In the genomic region with DNA sequence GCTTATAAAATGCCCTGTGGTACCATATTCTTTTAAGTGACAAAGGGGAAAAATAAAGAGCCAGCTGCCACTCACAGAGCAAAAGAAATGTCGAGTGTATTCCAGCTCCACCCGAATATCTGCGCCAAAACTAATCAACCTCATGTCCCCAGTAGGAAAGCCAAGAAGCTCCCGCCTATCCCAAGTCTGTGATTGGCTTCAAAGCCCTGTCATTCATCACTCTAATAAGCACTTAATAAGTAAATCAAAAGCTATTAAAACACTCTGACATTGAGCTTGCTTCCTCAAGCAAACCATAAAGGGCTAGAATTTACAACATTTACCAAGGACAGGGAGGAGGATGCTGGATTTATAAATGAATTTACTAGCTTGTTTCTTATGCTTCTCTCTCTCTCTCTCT, we compare ENCODE assay signal across 10 mouse cellular contexts.
DNase-seq lines count a peak whose midpoint lies in the region; ATAC-seq and TF ChIP-seq lines count a peak whose summit lies in the region.
"Had no signal": no experiment of that assay in that cellular context is flagged by ENCODE, and none has a peak within 500 bp of the region (broad histone marks: within the 10 kb centered on the region; RNA-seq: fewer than 3 reads in every experiment).

No protein-coding gene starts in this region.

- no peak overlapping the region for H3K27ac ChIP-seq in forebrain, postnatal 0 days (ENCODE audit: low read depth, low read length)
- 0 out of 2 replicates have a peak overlapping the region, but pooled peaks have one; percentile 14 for H3K27ac ChIP-seq in midbrain, embryonic 14.5 days (replicated peaks; ENCODE audit: low read depth, low read length)
- H3K27ac ChIP-seq: intestine, embryonic 15.5 days had no signal

- WGBS in forebrain, postnatal 0 days = 4% methylated on average over 4 of the region's 4 CpGs
- 3% methylated on average over 4 of the region's 4 CpGs for WGBS in midbrain, embryonic 14.5 days

- no peak for TF ChIP-seq CTCF in forebrain, postnatal 0 days (IDR thresholded peaks at IDR 0.05; ENCODE audit: low read depth)

- 0 out of 2 replicates have a peak overlapping the region, but pooled peaks have one; percentile 24 for H3K4me3 ChIP-seq in forebrain, postnatal 0 days (ENCODE audit: low read depth, low read length)
- 0 out of 2 replicates have a peak overlapping the region, but pooled peaks have one; percentile 1 for H3K4me3 ChIP-seq in midbrain, embryonic 14.5 days (replicated peaks; ENCODE audit: low read depth, low read length)
- H3K4me3 ChIP-seq: intestine, embryonic 15.5 days had no signal

- H3K27me3 ChIP-seq in forebrain, postnatal 0 days (ENCODE audit: insufficient read depth, low read length) = no peaks in the 10 kb centered on the region
- no peaks in the 10 kb centered on the region for H3K27me3 ChIP-seq in midbrain, embryonic 14.5 days (ENCODE audit: control insufficient read depth, insufficient read depth, low read length)
- H3K27me3 ChIP-seq: intestine, embryonic 15.5 days had no signal

- peaks cover 6% of the 10 kb centered on the region; the same call in 1 of the 2 replicates for H3K4me1 ChIP-seq in forebrain, postnatal 0 days (ENCODE audit: insufficient read depth)
- peaks cover 33% of the 10 kb centered on the region for H3K4me1 ChIP-seq in midbrain, embryonic 14.5 days (ENCODE audit: control insufficient read depth, insufficient read depth, low read length)
- H3K4me1 ChIP-seq: intestine, embryonic 15.5 days had no signal

- DNase-seq in embryo, embryonic 11 days = peak; percentile 26
- DNase-seq in embryo, embryonic 10 days (ENCODE audit: low spot score) = no peak
- DNase-seq in Muller cell, postnatal 12 days (ENCODE audit: inconsistent ontology term) = peak; percentile 75
- DNase-seq in forebrain, postnatal 0 days = peak; percentile 49
- DNase-seq in midbrain, embryonic 14.5 days = peak; percentile 64
- no peak for DNase-seq in thymus, postnatal 36 days
- no peak for DNase-seq in natural killer cell, adult 2 months (ENCODE audit: low spot score in 2 of 2)
- no peak for DNase-seq in gastrocnemius, adult 8-10 months (ENCODE audit: low spot score in 2 of 2)
- DNase-seq: cerebellum, adult 11-12 months had no signal

- peak; percentile 65; the same call in 1 of the 2 replicates for ATAC-seq in forebrain, postnatal 0 days
- ATAC-seq in midbrain, embryonic 14.5 days (ENCODE audit: low FRiP score, low TSS enrichment) = no peak; the same call in 1 of the 2 replicates
- ATAC-seq: intestine, embryonic 15.5 days had no signal

- no peaks in the 10 kb centered on the region for H3K36me3 ChIP-seq in forebrain, postnatal 0 days (ENCODE audit: insufficient read depth)
- no peaks in the 10 kb centered on the region for H3K36me3 ChIP-seq in midbrain, embryonic 14.5 days (ENCODE audit: control insufficient read depth, insufficient read depth, low read length)
- H3K36me3 ChIP-seq: intestine, embryonic 15.5 days had no signal

- H3K9ac ChIP-seq in forebrain, postnatal 0 days = no peak overlapping the region
- H3K9ac ChIP-seq in midbrain, embryonic 14.5 days (replicated peaks; ENCODE audit: low read length) = no peak overlapping the region
- H3K9ac ChIP-seq: intestine, embryonic 15.5 days had no signal

- peak overlapping the region; percentile 46 for H3K4me2 ChIP-seq in forebrain, postnatal 0 days (ENCODE audit: low read depth)
- peak overlapping the region; percentile 47 for H3K4me2 ChIP-seq in midbrain, embryonic 14.5 days (ENCODE audit: low read length)
- H3K4me2 ChIP-seq: intestine, embryonic 15.5 days had no signal

- no peaks in the 10 kb centered on the region for H3K9me3 ChIP-seq in forebrain, postnatal 0 days (ENCODE audit: low read length)
- H3K9me3 ChIP-seq in midbrain, embryonic 14.5 days (ENCODE audit: control insufficient read depth, low read length) = no peaks in the 10 kb centered on the region
- H3K9me3 ChIP-seq: intestine, embryonic 15.5 days had no signal

Comparison
In these comparisons a context has a peak if more than half of its experiments do, and no peak if none do; other contexts are left out.
1. DNase-seq: peak in embryo, embryonic 11 days (single experiment), Muller cell, postnatal 12 days (single experiment), forebrain, postnatal 0 days (single experiment) and midbrain, embryonic 14.5 days (single experiment); none in embryo, embryonic 10 days (single experiment), thymus, postnatal 36 days (0 of 2), natural killer cell, adult 2 months (0 of 2) and gastrocnemius, adult 8-10 months (0 of 2).